Mouse (Mus musculus) heart, postnatal 0 days (tissue): ENCODE results near the gene Trp53.

Experiments
- CTCF ChIP-seq: IDR thresholded peaks from 2 replicates; pipeline ENCODE4 v1.5.1; 2016; ENCODE audit warnings: antibody characterized with exemption, control low read depth, low read depth
- EP300 ChIP-seq: IDR thresholded peaks from 2 replicates; pipeline ENCODE4 v1.6.1; 2016; ENCODE audit warnings: antibody characterized with exemption, low read depth

DNA sequence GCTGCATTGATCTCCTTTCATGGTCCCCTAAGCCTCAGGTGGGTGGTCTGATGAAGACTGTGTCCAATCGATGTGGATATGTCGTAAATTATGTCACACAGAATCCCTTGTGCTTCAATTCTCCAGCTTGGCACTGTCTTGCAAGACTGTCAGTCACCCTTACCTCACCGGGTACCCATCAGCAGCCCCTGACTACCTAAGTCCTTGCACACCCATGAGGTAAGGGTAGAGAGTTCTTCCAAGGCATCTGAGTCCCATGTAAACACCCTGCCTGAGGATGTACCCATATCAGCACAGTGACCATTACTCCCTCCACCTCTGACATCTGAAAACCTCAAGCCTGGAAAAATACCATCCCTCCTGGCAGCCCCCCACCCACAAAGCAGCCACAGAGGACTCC lies 24.2 kb downstream of the Trp53 start:
- TF ChIP-seq CTCF (no peak), EP300 (no peak)
